Mouse (Mus musculus): ENCODE data around the gene Olfr789.

GRCm38 (mm10) chr10:129461562-129461961 is 23.0 kb upstream of the Olfr789 start, which contains the start of gene Olfr787:
- TF ChIP-seq TAL1 (IDR thresholded peaks at IDR 0.05; ENCODE audit: low read length) (no peak), GATA1 (IDR thresholded peaks at IDR 0.05; ENCODE audit: low read length) (no peak)

Data from erythroblast, embryonic 14.5 days (primary cell).